Mouse (Mus musculus) effector memory CD4-positive, alpha-beta T cell, adult 7 months (primary cell): ENCODE measurements around the gene Fbxo7. TPM values are rescaled to one million over a fixed set of nuclear protein-coding genes. Genes with fewer than 3 reads are reported as not detected.

Source experiments
- polyA plus RNA-seq: library from polyadenylated mRNA; unstranded; fragments of 100-300 nt; shearing (Covaris generic); gene quantifications from one replicate; pipeline ENCODE4 v1.2.1, GENCODE M21; 2017

Fbxo7 gene
- 56.0 TPM for polyA plus RNA-seq

GRCm38 (mm10) chr10:86021749-86022473 lies at the start of gene Fbxo7:
Fbxo7 (plus strand) TSS chr10:86021972.

GRCm38 (mm10) chr10:86011781-86012180 lies 10.0 kb upstream of the Fbxo7 start, which contains the start of gene Bpifc:
Bpifc (minus strand) TSS chr10:86011895.

Other genes with a start within 250 kb of the Fbxo7 start
- 49.8 TPM for gene Pwp1, start 192.5 kb upstream of the Fbxo7 start, polyA plus RNA-seq
- 32.6 TPM for gene Prdm4, start 104.8 kb upstream of the Fbxo7 start, polyA plus RNA-seq
- 0.18 TPM for gene Ascl4, start 94.3 kb upstream of the Fbxo7 start, polyA plus RNA-seq
- gene Rtcb, start 64.1 kb upstream of the Fbxo7 start, polyA plus RNA-seq, result 81.7 TPM
- gene Bpifc, start 10.1 kb upstream of the Fbxo7 start, polyA plus RNA-seq, result not detected